ENCODE assay signal across 23 mouse cellular contexts in genomic region chr15:59880426-59880825, GRCm38 (mm10).
A peak's percentile ranks its signal among the peaks of the same experiment; 100 is the strongest.
DNase-seq lines count a peak whose midpoint lies in the region; ATAC-seq lines count a peak whose summit lies in the region.
"Had no signal": no experiment of that assay in that cellular context is flagged by ENCODE, and none has a peak within 500 bp of the region (broad histone marks: within the 10 kb centered on the region; RNA-seq: fewer than 3 reads in every experiment).

No protein-coding gene starts in this region.

- H3K4me1 ChIP-seq in midbrain, embryonic 11.5 days (ENCODE audit: control insufficient read depth, insufficient read depth, low read length) = no peaks in the 10 kb centered on the region
- H3K4me1 ChIP-seq in midbrain, embryonic 13.5 days (replicated peaks) = no peaks in the 10 kb centered on the region

- WGBS in midbrain, embryonic 11.5 days = 89% methylated on average over 5 of the region's 5 CpGs
- 88% methylated on average over 5 of the region's 5 CpGs for WGBS in midbrain, embryonic 13.5 days

- H3K4me3 ChIP-seq in midbrain, embryonic 11.5 days (ENCODE audit: low read depth, low read length) = no peak overlapping the region
- H3K4me3 ChIP-seq in midbrain, embryonic 13.5 days (replicated peaks) = no peak overlapping the region

- no peaks in the 10 kb centered on the region for H3K27me3 ChIP-seq in midbrain, embryonic 11.5 days (ENCODE audit: control insufficient read depth, insufficient read depth, low read length)
- H3K27me3 ChIP-seq in midbrain, embryonic 13.5 days = no peaks in the 10 kb centered on the region
- H3K27me3 ChIP-seq: CH12.LX, Patski had no signal

- ATAC-seq in frontal cortex, adult (ENCODE audit: low TSS enrichment) = peak; percentile 73
- ATAC-seq in midbrain, embryonic 11.5 days (ENCODE audit: low FRiP score) = no peak
- ATAC-seq in midbrain, embryonic 13.5 days = no peak
- ATAC-seq: activated CD4-positive, CD25-positive, alpha-beta regulatory T cell, adult 4 months; CD4-positive, CD25-positive, alpha-beta regulatory T cell, adult 4 months; Patski had no signal

- H3K36me3 ChIP-seq in midbrain, embryonic 11.5 days (ENCODE audit: control insufficient read depth, insufficient read depth, low read length) = no peaks in the 10 kb centered on the region
- H3K36me3 ChIP-seq in midbrain, embryonic 13.5 days = no peaks in the 10 kb centered on the region
- H3K36me3 ChIP-seq: G1E had no signal

- no peak overlapping the region for H3K27ac ChIP-seq in midbrain, embryonic 11.5 days (ENCODE audit: low read depth, low read length)
- H3K27ac ChIP-seq in midbrain, embryonic 13.5 days = no peak overlapping the region

- no peak overlapping the region for H3K9ac ChIP-seq in midbrain, embryonic 11.5 days (ENCODE audit: low read length)
- H3K9ac ChIP-seq in midbrain, embryonic 13.5 days (replicated peaks) = no peak overlapping the region

- H3K4me2 ChIP-seq in midbrain, embryonic 11.5 days = no peak overlapping the region
- no peak overlapping the region for H3K4me2 ChIP-seq in midbrain, embryonic 13.5 days (replicated peaks)

- H3K9me3 ChIP-seq in midbrain, embryonic 11.5 days (ENCODE audit: control insufficient read depth, low read length) = no peaks in the 10 kb centered on the region
- no peaks in the 10 kb centered on the region for H3K9me3 ChIP-seq in midbrain, embryonic 13.5 days
- H3K9me3 ChIP-seq: G1E had no signal

- no peak for DNase-seq in frontal cortex, postnatal 10 days (ENCODE audit: low spot score in 2 of 2)
- DNase-seq in heart, adult 11 months = peak; percentile 4
- no peak for DNase-seq in heart, postnatal 4 days
- peak; percentile 23 for DNase-seq in midbrain, embryonic 11.5 days (ENCODE audit: low spot score, missing footprints)
- DNase-seq in brain, adult 2 months (ENCODE audit: low read depth, low spot score) = peak; percentile 15
- no peak for DNase-seq in spleen, postnatal 10 days (ENCODE audit: low spot score in 2 of 2)
- DNase-seq: adrenal gland, adult 2 months; adrenal gland, adult 8-10 months; adrenal gland, postnatal 10 days; adrenal gland, postnatal 14 days; adrenal gland, postnatal 25 days; adrenal gland, postnatal 36 days; B cell, adult 2 months; cerebellum, adult 11 months; cerebellum, adult 11-12 months; cerebellum, adult 18-20 months had no signal

Comparison
In these comparisons a context has a peak if more than half of its experiments do, and no peak if none do; other contexts are left out.
1. DNase-seq: peak in heart, adult 11 months (single experiment), midbrain, embryonic 11.5 days (single experiment) and brain, adult 2 months (single experiment); none in frontal cortex, postnatal 10 days (0 of 2), heart, postnatal 4 days (single experiment) and spleen, postnatal 10 days (0 of 2).